Mouse (Mus musculus) heart, embryonic 12.5 days (tissue): Measurements from ENCODE around the gene Ly6g6c. TPM values are rescaled to one million over a fixed set of nuclear protein-coding genes. Genes with fewer than 3 reads are reported as not detected.

ENCODE experiments used
- polyA plus RNA-seq: library from polyadenylated mRNA; unstranded; fragments of >200 nt; fragmentation: Nextera tagmentation; extraction: Ambion mirVana; gene quantifications from 2 replicates; pipeline ENCODE4 v1.2.1, GENCODE M21; 2016

Gene Ly6g6c
- polyA plus RNA-seq, 1 experiment from 2014 or later: 0.27 TPM

Other genes with a start within 250 kb of the Ly6g6c start
- gene Stk19, start 228.4 kb upstream of the Ly6g6c start, polyA plus RNA-seq: 18.2 and 19.6 TPM in 2 replicates
- 37.2 and 39.9 TPM in 2 replicates for gene Dxo, start 228.4 kb upstream of the Ly6g6c start, polyA plus RNA-seq
- gene Skiv2l, start 215.2 kb upstream of the Ly6g6c start, polyA plus RNA-seq: 35.3 and 39.5 TPM in 2 replicates
- gene Nelfe, start 215.0 kb upstream of the Ly6g6c start, polyA plus RNA-seq: 73.7 and 81.3 TPM in 2 replicates
- gene Cfb, start 202.9 kb upstream of the Ly6g6c start, polyA plus RNA-seq: 1.1 and 2.2 TPM in 2 replicates
- gene Zbtb12, start 185.9 kb upstream of the Ly6g6c start, polyA plus RNA-seq: 2.6 and 2.8 TPM in 2 replicates
- gene Gm20547, start 183.3 kb upstream of the Ly6g6c start, polyA plus RNA-seq: not detected in 2 replicates
- gene C2, start 167.1 kb upstream of the Ly6g6c start, polyA plus RNA-seq: 0.24 and 0.35 TPM in 2 replicates
- 49.1 and 51.6 TPM in 2 replicates for gene Ehmt2, start 166.9 kb upstream of the Ly6g6c start, polyA plus RNA-seq
- gene Slc44a4, start 150.9 kb upstream of the Ly6g6c start, polyA plus RNA-seq: 0.08 TPM in 1 of 2 replicates, not detected in the other
- 20.8 and 21.5 TPM in 2 replicates for gene Neu1, start 134.1 kb upstream of the Ly6g6c start, polyA plus RNA-seq
- gene Hspa1b, start 106.2 kb upstream of the Ly6g6c start, polyA plus RNA-seq: 0.12 and 0.13 TPM in 2 replicates
- not detected in 2 replicates for gene Gm20481, start 95.5 kb upstream of the Ly6g6c start, polyA plus RNA-seq
- gene Hspa1a, start 93.2 kb upstream of the Ly6g6c start, polyA plus RNA-seq: 6.2 and 6.4 TPM in 2 replicates
- gene Hspa1l, start 92.7 kb upstream of the Ly6g6c start, polyA plus RNA-seq: 2.9 and 3.1 TPM in 2 replicates
- gene Lsm2, start 83.5 kb upstream of the Ly6g6c start, polyA plus RNA-seq: 143 and 145 TPM in 2 replicates
- gene Vars, start 64.4 kb upstream of the Ly6g6c start, polyA plus RNA-seq: 82.6 TPM in 2 replicates
- 0.32 and 0.37 TPM in 2 replicates for gene Vwa7, start 48.8 kb upstream of the Ly6g6c start, polyA plus RNA-seq
- 2.4 and 2.6 TPM in 2 replicates for gene Sapcd1, start 37.4 kb upstream of the Ly6g6c start, polyA plus RNA-seq
- gene Msh5, start 18.6 kb upstream of the Ly6g6c start, polyA plus RNA-seq: 3.5 and 4.9 TPM in 2 replicates
- 349 and 354 TPM in 2 replicates for gene Clic1, start 15.4 kb upstream of the Ly6g6c start, polyA plus RNA-seq
- gene Ddah2, start 6.4 kb upstream of the Ly6g6c start, polyA plus RNA-seq: 192 and 205 TPM in 2 replicates
- gene Mpig6b, start 796 bp downstream of the Ly6g6c start, polyA plus RNA-seq: 1.2 and 2.0 TPM in 2 replicates
- 0.24 and 0.40 TPM in 2 replicates for gene Ly6g6e, start 11.5 kb downstream of the Ly6g6c start, polyA plus RNA-seq
- gene Ly6g6d, start 12.7 kb downstream of the Ly6g6c start, polyA plus RNA-seq: 1.8 and 2.2 TPM in 2 replicates
- gene Ly6g6f, start 20.2 kb downstream of the Ly6g6c start, polyA plus RNA-seq: 1.1 and 1.5 TPM in 2 replicates
- 58.9 and 65.1 TPM in 2 replicates for gene Abhd16a, start 23.9 kb downstream of the Ly6g6c start, polyA plus RNA-seq
- gene Ly6g5c, start 42.9 kb downstream of the Ly6g6c start, polyA plus RNA-seq: not detected in 2 replicates
- 0.32 and 0.38 TPM in 2 replicates for gene Ly6g5b, start 50.0 kb downstream of the Ly6g6c start, polyA plus RNA-seq
- 11.1 and 15.1 TPM in 2 replicates for gene Gpank1, start 56.1 kb downstream of the Ly6g6c start, polyA plus RNA-seq
- gene Csnk2b, start 56.7 kb downstream of the Ly6g6c start, polyA plus RNA-seq: 190 and 207 TPM in 2 replicates
- 8.6 and 8.7 TPM in 2 replicates for gene D17H6S53E, start 61.0 kb downstream of the Ly6g6c start, polyA plus RNA-seq
- 1.3 and 8.3 TPM in 2 replicates for gene Apom, start 66.7 kb downstream of the Ly6g6c start, polyA plus RNA-seq
- 56.1 and 61.6 TPM in 2 replicates for gene Bag6, start 69.8 kb downstream of the Ly6g6c start, polyA plus RNA-seq
- 132 and 148 TPM in 2 replicates for gene Prrc2a, start 99.5 kb downstream of the Ly6g6c start, polyA plus RNA-seq
- 4.3 and 4.4 TPM in 2 replicates for gene Aif1, start 110.7 kb downstream of the Ly6g6c start, polyA plus RNA-seq
- gene Lst1, start 123.1 kb downstream of the Ly6g6c start, polyA plus RNA-seq: 3.3 and 5.2 TPM in 2 replicates
- 0.14 and 0.31 TPM in 2 replicates for gene Ltb, start 129.1 kb downstream of the Ly6g6c start, polyA plus RNA-seq
- gene Tnf, start 136.6 kb downstream of the Ly6g6c start, polyA plus RNA-seq: 0.12 TPM in 1 of 2 replicates, not detected in the other
- not detected in 2 replicates for gene Lta, start 140.0 kb downstream of the Ly6g6c start, polyA plus RNA-seq
- 0.55 TPM in 1 of 2 replicates, not detected in the other for gene Gm16181, start 155.4 kb downstream of the Ly6g6c start, polyA plus RNA-seq
- gene Atp6v1g2, start 168.3 kb downstream of the Ly6g6c start, polyA plus RNA-seq: 10.0 and 12.5 TPM in 2 replicates
- gene Nfkbil1, start 170.4 kb downstream of the Ly6g6c start, polyA plus RNA-seq: 9.0 and 9.8 TPM in 2 replicates
- 282 and 285 TPM in 2 replicates for gene Ddx39b, start 176.4 kb downstream of the Ly6g6c start, polyA plus RNA-seq
- 30.2 and 32.8 TPM in 2 replicates for gene H2-D1, start 197.3 kb downstream of the Ly6g6c start, polyA plus RNA-seq